ENCODE assay signal across 12 mouse cellular contexts in the genomic region with DNA sequence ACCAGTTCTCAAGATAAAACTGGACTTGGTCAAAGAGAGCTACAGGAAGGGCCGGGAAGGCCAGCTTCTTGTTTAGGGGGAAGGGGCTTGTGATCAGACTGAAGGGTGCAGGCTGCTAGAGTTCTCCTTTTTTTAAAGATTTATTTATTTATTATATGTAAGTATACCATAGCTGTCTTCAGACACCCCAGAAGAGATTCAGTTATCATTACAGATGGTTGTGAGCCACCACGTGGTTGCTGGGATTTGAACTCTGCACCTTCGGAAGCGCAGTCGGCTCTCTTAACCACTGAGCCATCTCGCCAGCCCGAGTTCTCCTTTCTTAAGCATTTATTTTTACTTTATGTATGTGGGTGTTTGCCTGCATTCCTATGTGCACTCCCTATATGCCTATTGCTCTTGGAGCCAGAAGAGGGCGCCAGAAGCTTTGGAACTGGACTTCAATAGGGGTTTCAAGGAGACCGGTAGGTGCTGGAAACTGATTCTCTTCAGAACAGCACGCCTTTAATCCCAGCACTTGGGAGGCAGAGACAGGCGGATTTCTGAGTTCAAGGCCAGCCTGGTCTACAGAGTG. TPM values are rescaled to one million over a fixed set of nuclear protein-coding genes. Genes with fewer than 3 reads are reported as not detected.
DNase-seq lines count a peak whose midpoint lies in the region; ATAC-seq and TF ChIP-seq lines count a peak whose summit lies in the region.
"Had no signal": no experiment of that assay in that cellular context is flagged by ENCODE, and none has a peak within 500 bp of the region (broad histone marks: within the 10 kb centered on the region; RNA-seq: fewer than 3 reads in every experiment).

No protein-coding gene starts in this region.

- no peak for DNase-seq in kidney, postnatal 0 days (ENCODE audit: low spot score)
- DNase-seq in thymus, postnatal 4 days, result peak; percentile 31
- DNase-seq in thymus, adult 18-20 months, result no peak
- peak; percentile 20 for DNase-seq in adipocyte (ENCODE audit: low spot score)
- no peak for DNase-seq in forebrain, embryonic 11.5 days (ENCODE audit: low spot score)
- DNase-seq: heart, adult 18-20 months; kidney, postnatal 14 days had no signal

- no peak overlapping the region for H3K4me3 ChIP-seq in kidney, postnatal 0 days (replicated peaks; ENCODE audit: low read depth, low read length)
- H3K4me3 ChIP-seq in kidney, embryonic 16.5 days (ENCODE audit: low read length), result no peak overlapping the region
- H3K4me3 ChIP-seq in forebrain, embryonic 11.5 days (ENCODE audit: low read depth, low read length), result no peak overlapping the region
- no peak overlapping the region for H3K4me3 ChIP-seq in forebrain, embryonic 15.5 days
- H3K4me3 ChIP-seq: forebrain, embryonic 12.5 days; myocyte had no signal

- no peak overlapping the region for H3K4me2 ChIP-seq in kidney, postnatal 0 days (ENCODE audit: low read length)
- no peak overlapping the region for H3K4me2 ChIP-seq in kidney, embryonic 16.5 days (replicated peaks; ENCODE audit: low read depth, low read length)
- no peak overlapping the region for H3K4me2 ChIP-seq in forebrain, embryonic 11.5 days (ENCODE audit: low read depth, low read length, severe bottlenecking)
- no peak overlapping the region for H3K4me2 ChIP-seq in forebrain, embryonic 15.5 days (replicated peaks)
- H3K4me2 ChIP-seq: forebrain, embryonic 12.5 days had no signal

- peak; percentile 52 for TF ChIP-seq CTCF in kidney, postnatal 0 days (IDR thresholded peaks at IDR 0.05; ENCODE audit: low read depth)

- no peak for ATAC-seq in kidney, postnatal 0 days (replicated peaks; ENCODE audit: low FRiP score, low read depth)
- ATAC-seq in kidney, embryonic 16.5 days (ENCODE audit: low FRiP score, low TSS enrichment), result no peak
- no peak for ATAC-seq in forebrain, embryonic 11.5 days (replicated peaks; ENCODE audit: low FRiP score)
- no peak for ATAC-seq in forebrain, embryonic 15.5 days (replicated peaks)

- no peaks in the 10 kb centered on the region for H3K9me3 ChIP-seq in kidney, postnatal 0 days (replicated peaks; ENCODE audit: low read length)
- H3K9me3 ChIP-seq in kidney, embryonic 16.5 days (ENCODE audit: low read length), result 0 out of 2 replicates have a peak, but pooled peaks cover 7% of the 10 kb centered on the region
- peaks cover 2% of the 10 kb centered on the region; the same call in 1 of the 2 replicates for H3K9me3 ChIP-seq in forebrain, embryonic 11.5 days (ENCODE audit: control insufficient read depth, low read length)
- H3K9me3 ChIP-seq in forebrain, embryonic 15.5 days, result no peaks in the 10 kb centered on the region

- H3K9ac ChIP-seq in kidney, postnatal 0 days (ENCODE audit: low read depth, low read length), result no peak overlapping the region
- H3K9ac ChIP-seq in kidney, embryonic 16.5 days (replicated peaks; ENCODE audit: low read length), result no peak overlapping the region
- H3K9ac ChIP-seq in forebrain, embryonic 11.5 days (ENCODE audit: low read length), result no peak overlapping the region
- H3K9ac ChIP-seq in forebrain, embryonic 15.5 days (replicated peaks), result no peak overlapping the region
- H3K9ac ChIP-seq: forebrain, embryonic 12.5 days had no signal

- no peaks in the 10 kb centered on the region for H3K4me1 ChIP-seq in kidney, postnatal 0 days (replicated peaks; ENCODE audit: insufficient read depth, low read length)
- H3K4me1 ChIP-seq in kidney, embryonic 16.5 days (ENCODE audit: insufficient read depth, low read length), result no peaks in the 10 kb centered on the region
- H3K4me1 ChIP-seq in forebrain, embryonic 11.5 days (replicated peaks; ENCODE audit: control insufficient read depth, insufficient read depth, low read length), result no peaks in the 10 kb centered on the region
- no peaks in the 10 kb centered on the region for H3K4me1 ChIP-seq in forebrain, embryonic 15.5 days

- H3K27ac ChIP-seq in kidney, postnatal 0 days, result no peak overlapping the region
- H3K27ac ChIP-seq in kidney, embryonic 16.5 days (ENCODE audit: low read length), result no peak overlapping the region
- H3K27ac ChIP-seq in forebrain, embryonic 11.5 days (ENCODE audit: low read depth, low read length), result no peak overlapping the region
- no peak overlapping the region for H3K27ac ChIP-seq in forebrain, embryonic 15.5 days (replicated peaks)
- H3K27ac ChIP-seq: forebrain, embryonic 12.5 days; macrophage had no signal

- 78% methylated on average over 11 of the region's 11 CpGs for WGBS in kidney, postnatal 0 days
- 78% methylated on average over 11 of the region's 11 CpGs for WGBS in kidney, embryonic 16.5 days
- WGBS in forebrain, embryonic 11.5 days, result 74% methylated on average over 11 of the region's 11 CpGs
- WGBS in forebrain, embryonic 15.5 days, result 72% methylated on average over 11 of the region's 11 CpGs

- H3K36me3 ChIP-seq in kidney, postnatal 0 days (ENCODE audit: insufficient read depth, low read length), result peaks cover 26% of the 10 kb centered on the region
- peaks cover 39% of the 10 kb centered on the region for H3K36me3 ChIP-seq in kidney, embryonic 16.5 days (ENCODE audit: insufficient read depth, low read length)
- H3K36me3 ChIP-seq in forebrain, embryonic 11.5 days (ENCODE audit: control insufficient read depth, insufficient read depth, low read length), result peaks cover 10% of the 10 kb centered on the region
- peaks cover 34% of the 10 kb centered on the region for H3K36me3 ChIP-seq in forebrain, embryonic 15.5 days

- H3K27me3 ChIP-seq in kidney, postnatal 0 days (ENCODE audit: insufficient read depth, low read length), result no peaks in the 10 kb centered on the region
- H3K27me3 ChIP-seq in kidney, embryonic 16.5 days (ENCODE audit: insufficient read depth, low read length), result no peaks in the 10 kb centered on the region
- H3K27me3 ChIP-seq in forebrain, embryonic 11.5 days (ENCODE audit: control insufficient read depth, insufficient read depth, low read length), result no peaks in the 10 kb centered on the region
- H3K27me3 ChIP-seq in forebrain, embryonic 15.5 days, result no peaks in the 10 kb centered on the region
- H3K27me3 ChIP-seq: forebrain, embryonic 12.5 days had no signal

RNA-seq across cellular contexts. Expression of gene Pprc1, which starts 15.9 kb away (rescaled TPM):
- 16.2 and 16.9 TPM in 2 replicates for polyA plus RNA-seq in kidney, postnatal 0 days (2015; fragmentation: Nextera tagmentation; extraction: Ambion mirVana)
- polyA plus RNA-seq in kidney, embryonic 16.5 days (2015; fragmentation: Nextera tagmentation; extraction: Ambion mirVana), result 34.2 and 36.2 TPM in 2 replicates
- polyA plus RNA-seq in forebrain, embryonic 11.5 days (2014; fragmentation: Nextera tagmentation; extraction: Ambion mirVana), result 60.7 and 61.3 TPM in 2 replicates
- 17.8 and 20.1 TPM in 2 replicates for polyA plus RNA-seq in forebrain, embryonic 15.5 days (2015; fragmentation: Nextera tagmentation; extraction: Ambion mirVana)

RNA-seq across cellular contexts. Expression of gene Ldb1, which starts 16.2 kb away (rescaled TPM):
- polyA plus RNA-seq in kidney, postnatal 0 days (2015; fragmentation: Nextera tagmentation; extraction: Ambion mirVana), result 79.3 and 82.5 TPM in 2 replicates
- polyA plus RNA-seq in kidney, embryonic 16.5 days (2015; fragmentation: Nextera tagmentation; extraction: Ambion mirVana), result 57.0 and 88.2 TPM in 2 replicates
- 104 and 108 TPM in 2 replicates for polyA plus RNA-seq in forebrain, embryonic 11.5 days (2014; fragmentation: Nextera tagmentation; extraction: Ambion mirVana)
- 131 TPM in 2 replicates for polyA plus RNA-seq in forebrain, embryonic 15.5 days (2015; fragmentation: Nextera tagmentation; extraction: Ambion mirVana)

RNA-seq across cellular contexts. Expression of gene Hps6, which starts 25.5 kb away (rescaled TPM):
- 7.2 and 7.6 TPM in 2 replicates for polyA plus RNA-seq in kidney, postnatal 0 days (2015; fragmentation: Nextera tagmentation; extraction: Ambion mirVana)
- 9.8 and 10.5 TPM in 2 replicates for polyA plus RNA-seq in kidney, embryonic 16.5 days (2015; fragmentation: Nextera tagmentation; extraction: Ambion mirVana)
- 2.5 and 3.7 TPM in 2 replicates for polyA plus RNA-seq in forebrain, embryonic 11.5 days (2014; fragmentation: Nextera tagmentation; extraction: Ambion mirVana)
- 2.9 and 3.4 TPM in 2 replicates for polyA plus RNA-seq in forebrain, embryonic 15.5 days (2015; fragmentation: Nextera tagmentation; extraction: Ambion mirVana)

RNA-seq across cellular contexts. Expression of gene Armh3, which starts 30.5 kb away (rescaled TPM):
- 13.2 and 14.7 TPM in 2 replicates for polyA plus RNA-seq in kidney, postnatal 0 days (2015; fragmentation: Nextera tagmentation; extraction: Ambion mirVana)
- 20.9 and 21.9 TPM in 2 replicates for polyA plus RNA-seq in kidney, embryonic 16.5 days (2015; fragmentation: Nextera tagmentation; extraction: Ambion mirVana)
- polyA plus RNA-seq in forebrain, embryonic 11.5 days (2014; fragmentation: Nextera tagmentation; extraction: Ambion mirVana), result 17.2 and 19.4 TPM in 2 replicates
- 22.8 and 24.7 TPM in 2 replicates for polyA plus RNA-seq in forebrain, embryonic 15.5 days (2015; fragmentation: Nextera tagmentation; extraction: Ambion mirVana)

RNA-seq across cellular contexts. Expression of gene Nolc1, which starts 46.8 kb away (rescaled TPM):
- polyA plus RNA-seq in kidney, postnatal 0 days (2015; fragmentation: Nextera tagmentation; extraction: Ambion mirVana), result 50.0 and 60.0 TPM in 2 replicates
- polyA plus RNA-seq in kidney, embryonic 16.5 days (2015; fragmentation: Nextera tagmentation; extraction: Ambion mirVana), result 85.7 and 93.2 TPM in 2 replicates
- polyA plus RNA-seq in forebrain, embryonic 11.5 days (2014; fragmentation: Nextera tagmentation; extraction: Ambion mirVana), result 132 and 133 TPM in 2 replicates
- polyA plus RNA-seq in forebrain, embryonic 15.5 days (2015; fragmentation: Nextera tagmentation; extraction: Ambion mirVana), result 77.4 and 86.3 TPM in 2 replicates

Comparison
In these comparisons a context has a peak if more than half of its experiments do, and no peak if none do; other contexts are left out.
1. DNase-seq: peak in thymus, postnatal 4 days (single experiment) and adipocyte (single experiment); none in kidney, postnatal 0 days (single experiment), thymus, adult 18-20 months (0 of 2) and forebrain, embryonic 11.5 days (single experiment).